Mouse (Mus musculus) spleen, adult 2 months (tissue): ENCODE results near the gene Tmem230. TPM values are rescaled to one million over a fixed set of nuclear protein-coding genes. Genes with fewer than 3 reads are reported as not detected.
"Not testable (repeated sequence)": the region's sequence is repeated elsewhere in the genome, so short reads cannot be mapped to it uniquely, and the experiment has no call there.

Experiments
- DNase-seq, 2 experiments: peaks; one replicate each; pipeline versions ENCODE4 v3.0.0 to v3.0.0-alpha.2; 2012 to 2021; ENCODE audit warnings: low spot score in 2 of 2, low read depth in 1 of 2
- H3K27ac ChIP-seq: fragments of 200-500 bp; 2 replicates; pipeline ENCODE4 v1.5.1; 2012; ENCODE audit warnings: low read length, inconsistent platforms; ENCODE audit not compliant: insufficient read depth
- H3K27me3 ChIP-seq: fragments of 200-500 bp; 2 replicates; pipeline ENCODE4 v1.6.1; 2012; ENCODE audit warnings: mild to moderate bottlenecking, moderate library complexity, low read length, inconsistent platforms; ENCODE audit not compliant: control insufficient read depth, insufficient read depth
- H3K36me3 ChIP-seq: fragments of 200-500 bp; 2 replicates; pipeline ENCODE4 v1.6.1; 2012; ENCODE audit warnings: mild to moderate bottlenecking, low read length, inconsistent platforms; ENCODE audit not compliant: control insufficient read depth, insufficient read depth
- H3K4me1 ChIP-seq: fragments of 200-500 bp; 2 replicates; pipeline ENCODE4 v1.6.1; 2011; ENCODE audit warnings: inconsistent platforms; ENCODE audit not compliant: control insufficient read depth, insufficient read depth, insufficient read length
- H3K4me3 ChIP-seq: fragments of 200-500 bp; 2 replicates; pipeline ENCODE4 v1.5.1; 2011; ENCODE audit warnings: mild to moderate bottlenecking, inconsistent platforms; ENCODE audit not compliant: insufficient read depth, insufficient read length; ENCODE audit errors: extremely low read depth
- CTCF ChIP-seq: fragments of 200-500 bp; IDR thresholded peaks from 2 replicates; pipeline ENCODE4 v1.5.1; 2011; ENCODE audit warnings: mild to moderate bottlenecking, inconsistent platforms; ENCODE audit not compliant: insufficient read depth, insufficient read length, insufficient replicate concordance; ENCODE audit errors: extremely low read depth
- POLR2A ChIP-seq: fragments of 200-500 bp; IDR thresholded peaks from 2 replicates; pipeline ENCODE4 v1.6.1; 2011; ENCODE audit warnings: low read depth, low read length, inconsistent platforms
- WGBS: fragments of 180-500 bp; shearing (Covaris S2); methylation state at CpG from one replicate; pipeline ENCODE4 v1.1.7; 2018; 5-methylcytosine and 5-hydroxymethylcytosine counted together
- polyA plus RNA-seq: library from polyadenylated mRNA; depleted of rRNA; stranded (reverse); fragments of >200 nt; gene quantifications from 2 replicates; pipeline ENCODE4 v1.2.3, GENCODE M21; 2012; rRNA removed

Tmem230 gene
- polyA plus RNA-seq, result 40.7 and 154 TPM in 2 replicates

- Histone ChIP-seq H3K36me3 (peaks cover 6% of the 10 kb centered on the region), H3K4me1 (peaks cover 6% of the 10 kb centered on the region; the same call in 1 of the 2 replicates), H3K27ac (peak within 1 kb of the TSS; percentile 82), H3K4me3 (peak within 1 kb of the TSS; percentile 69), H3K27me3 (no peaks in the 10 kb centered on the region)
- 11% methylated on average over 50 of the region's 50 CpGs for WGBS
- peak; percentile 51; the same call in 1 of the 2 replicates for TF ChIP-seq POLR2A
- no peak for TF ChIP-seq CTCF
- DNase-seq, result peak; percentile 93
Observed at GRCm38 (mm10) chr2:132247539-132248313, at the start of gene Tmem230. Gene Tmem230, minus strand, starts transcription at chr2:132247807.

DNA sequence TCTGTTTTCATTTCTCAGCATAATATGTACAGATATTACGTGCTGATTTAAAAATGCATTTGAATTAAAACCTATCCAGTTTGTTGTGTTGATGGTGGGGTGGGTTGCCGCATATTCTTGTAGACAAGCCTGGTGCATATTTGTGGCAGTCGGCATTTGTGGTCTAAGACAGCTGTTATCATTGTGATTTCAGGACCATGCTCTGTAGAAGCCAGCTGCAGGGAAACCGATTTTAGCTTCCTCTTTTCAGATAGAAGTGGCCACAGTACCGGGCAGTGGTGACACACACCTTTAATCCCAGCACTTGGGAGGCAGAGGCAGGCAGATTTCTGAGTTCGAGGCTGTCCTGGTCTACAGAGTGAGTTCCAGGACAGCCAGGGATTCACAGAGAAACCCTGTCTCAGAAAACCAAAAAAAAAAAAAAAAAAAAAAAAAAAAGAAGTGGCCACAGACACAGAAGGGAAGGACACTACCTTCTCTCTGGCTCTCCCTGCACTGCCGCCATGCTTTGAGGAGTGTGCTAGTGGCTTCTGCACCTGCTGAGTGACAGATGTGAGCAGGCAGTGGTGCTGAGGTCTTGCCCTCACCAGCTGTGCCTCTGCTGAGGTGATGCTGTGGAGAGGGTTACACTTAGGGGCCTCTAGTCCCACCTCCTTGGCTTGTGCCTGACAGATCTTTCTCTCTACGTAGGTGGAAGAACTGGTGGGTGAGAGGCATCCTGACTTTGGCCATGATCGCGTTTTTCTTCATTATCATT, 46.3 kb upstream of the Tmem230 start:
- peaks cover 26% of the 10 kb centered on the region for H3K36me3 ChIP-seq

DNA sequence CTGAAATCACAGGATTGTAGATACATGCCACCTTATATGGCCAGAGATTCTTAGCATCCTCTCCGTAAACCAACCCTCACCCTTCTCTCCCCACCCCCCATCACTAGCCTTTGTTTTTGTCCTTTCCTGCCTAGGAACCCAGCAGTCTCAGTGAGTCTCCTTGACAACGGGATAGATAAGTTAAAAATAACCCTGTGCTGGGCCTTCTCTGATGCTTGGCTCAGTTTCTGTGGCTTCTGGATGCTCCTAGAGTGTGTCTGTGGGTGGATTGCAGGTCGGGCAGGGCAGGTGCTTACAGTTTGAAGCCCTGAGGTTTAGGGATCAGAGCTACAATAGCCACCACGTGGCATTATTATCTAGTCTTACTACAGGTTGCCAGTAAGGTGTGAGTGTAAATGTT, 44.5 kb upstream of the Tmem230 start:
- DNase-seq, result no peak
- TF ChIP-seq CTCF (no peak), POLR2A (no peak)
- H3K4me1 ChIP-seq, result peaks cover 4% of the 10 kb centered on the region; the same call in 1 of the 2 replicates
- peaks cover 15% of the 10 kb centered on the region for H3K36me3 ChIP-seq
- no peak overlapping the region for H3K27ac ChIP-seq
- no peak overlapping the region for H3K4me3 ChIP-seq
- WGBS, result 45% methylated on average over 4 of the region's 4 CpGs
- no peaks in the 10 kb centered on the region for H3K27me3 ChIP-seq

More for the DNA sequence above, 46.3 kb upstream of the Tmem230 start:
- DNase-seq, result no peak
- WGBS, result 46% methylated on average over 10 of the region's 10 CpGs
- peaks cover 4% of the 10 kb centered on the region; the same call in 1 of the 2 replicates for H3K4me1 ChIP-seq
- H3K27ac ChIP-seq, result no peak overlapping the region
- H3K27me3 ChIP-seq, result no peaks in the 10 kb centered on the region
- TF ChIP-seq CTCF, result no peak
- TF ChIP-seq POLR2A, result no peak
- H3K4me3 ChIP-seq, result no peak overlapping the region

DNA sequence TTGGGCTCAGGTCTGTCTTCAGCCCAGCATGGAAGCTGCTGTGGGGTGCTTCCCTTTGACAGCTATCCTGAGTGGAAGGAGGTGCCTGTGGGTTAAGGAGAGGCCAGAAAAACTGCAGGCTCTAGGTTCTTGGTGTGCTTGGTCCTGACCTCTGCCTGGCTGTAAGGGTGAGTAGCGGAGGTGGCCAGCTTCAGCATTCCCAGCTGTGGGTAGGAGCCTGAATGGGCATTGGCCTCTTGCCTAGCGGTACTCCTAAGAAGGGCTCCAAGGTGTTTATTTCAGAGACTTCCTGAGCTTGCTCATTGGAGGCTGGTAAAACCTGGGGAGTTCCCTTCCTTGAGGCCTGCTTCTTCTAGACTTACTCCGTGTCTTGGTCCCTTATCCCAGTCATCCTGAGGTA, 43.7 kb upstream of the Tmem230 start:
- WGBS, result 91% methylated on average over 3 of the region's 3 CpGs
- Histone ChIP-seq H3K27ac (no peak overlapping the region), H3K4me1 (peaks cover 4% of the 10 kb centered on the region; the same call in 1 of the 2 replicates), H3K4me3 (no peak overlapping the region), H3K27me3 (no peaks in the 10 kb centered on the region), H3K36me3 (peaks cover 12% of the 10 kb centered on the region)
- TF ChIP-seq POLR2A, result no peak
- TF ChIP-seq CTCF, result no peak
- no peak for DNase-seq

DNA sequence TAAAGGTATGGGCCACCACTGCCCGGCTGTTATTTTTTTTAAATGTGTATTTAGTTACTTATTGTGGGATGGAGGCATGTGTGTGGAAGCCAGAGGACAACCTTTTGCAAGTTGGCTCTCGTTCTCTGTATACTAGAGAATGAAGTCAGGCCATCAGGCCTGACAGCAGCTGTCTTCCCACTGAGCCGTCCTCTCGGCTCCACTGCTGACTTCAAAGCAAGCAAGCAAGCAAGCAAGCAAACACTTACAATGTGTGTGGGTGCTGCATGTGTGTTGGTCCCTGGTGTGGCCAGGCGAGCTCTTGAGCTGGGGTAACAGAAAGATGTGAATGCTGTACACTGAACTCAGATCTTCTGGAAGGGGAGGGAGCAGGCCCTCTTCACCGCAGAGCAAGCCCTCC, 43.2 kb upstream of the Tmem230 start:
- H3K27me3 ChIP-seq, result no peaks in the 10 kb centered on the region
- H3K4me1 ChIP-seq, result peaks cover 4% of the 10 kb centered on the region; the same call in 1 of the 2 replicates
- TF ChIP-seq CTCF, result no peak
- TF ChIP-seq POLR2A, result no peak
- no peak for DNase-seq
- WGBS, result 82% methylated on average over 6 of the region's 6 CpGs
- H3K4me3 ChIP-seq, result no peak overlapping the region
- peaks cover 8% of the 10 kb centered on the region for H3K36me3 ChIP-seq
- no peak overlapping the region for H3K27ac ChIP-seq

DNA sequence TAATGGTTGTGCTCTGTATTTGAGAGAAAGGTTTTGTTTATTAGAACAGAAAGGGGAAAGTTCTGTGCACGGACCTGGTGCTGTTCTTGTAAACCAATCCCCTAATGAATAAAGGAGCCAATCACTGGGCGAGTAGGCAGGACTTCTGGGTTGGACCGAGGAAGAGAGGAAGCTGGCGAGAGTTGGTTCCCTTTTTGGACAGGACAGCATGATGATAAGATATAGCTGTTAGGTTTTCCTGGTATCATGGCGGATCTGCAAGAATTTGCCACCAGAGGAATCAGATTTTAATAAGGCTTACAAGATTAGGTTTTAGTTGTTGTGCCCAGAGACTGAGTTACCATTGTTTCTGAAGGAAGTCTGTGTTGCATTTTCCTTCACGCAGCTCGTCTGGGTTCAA, 41.6 kb upstream of the Tmem230 start:
- not testable (repeated sequence) for H3K36me3 ChIP-seq, H3K27ac ChIP-seq
- WGBS, result 36% methylated on average over 5 of the region's 7 CpGs

GRCm38 (mm10) chr2:132286376-132287076, 38.9 kb upstream of the Tmem230 start:
- H3K27me3 ChIP-seq, result no peaks in the 10 kb centered on the region
- no peak overlapping the region for H3K4me3 ChIP-seq
- H3K36me3 ChIP-seq, result no peaks in the 10 kb centered on the region
- H3K4me1 ChIP-seq, result peaks cover 33% of the 10 kb centered on the region; the same call in 1 of the 2 replicates
- 90% methylated on average over 9 of the region's 9 CpGs for WGBS
- no peak overlapping the region for H3K27ac ChIP-seq
- no peak for TF ChIP-seq CTCF
- no peak for TF ChIP-seq POLR2A
- DNase-seq, result no peak

More for the DNA sequence above, 41.6 kb upstream of the Tmem230 start:
- peaks cover 18% of the 10 kb centered on the region; the same call in 1 of the 2 replicates for H3K4me1 ChIP-seq
- H3K4me3 ChIP-seq, H3K27me3 ChIP-seq, DNase-seq: not testable (repeated sequence)

DNA sequence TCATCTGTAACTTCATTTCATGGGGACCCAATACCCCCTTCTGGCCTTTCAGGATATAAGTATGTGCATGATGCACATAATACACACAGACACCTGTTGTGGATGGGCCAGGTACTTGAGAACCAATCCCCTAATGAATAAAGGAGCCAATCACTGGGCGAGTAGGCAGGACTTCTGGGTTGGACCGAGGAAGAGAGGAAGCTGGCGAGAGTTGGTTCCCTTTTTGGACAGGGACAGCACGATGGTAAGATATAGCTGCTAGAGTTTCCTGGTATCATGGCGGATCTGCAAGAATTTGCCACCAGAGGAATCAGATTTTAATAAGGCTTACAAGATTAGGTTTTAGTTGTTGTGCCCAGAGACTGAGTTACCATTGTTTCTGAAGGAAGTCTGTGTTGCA, 38.1 kb upstream of the Tmem230 start:
- H3K27ac ChIP-seq, H3K36me3 ChIP-seq, H3K27me3 ChIP-seq, DNase-seq, H3K4me3 ChIP-seq: not testable (repeated sequence)
- WGBS, result 59% methylated on average over 5 of the region's 5 CpGs
- peaks cover 33% of the 10 kb centered on the region; the same call in 1 of the 2 replicates for H3K4me1 ChIP-seq
